ENCODE assay signal across 13 mouse cellular contexts in genomic region chr3:124346445-124346844, GRCm38 (mm10). TPM values are rescaled to one million over a fixed set of nuclear protein-coding genes. Genes with fewer than 3 reads are reported as not detected.
DNase-seq lines count a peak whose midpoint lies in the region; ATAC-seq and TF ChIP-seq lines count a peak whose summit lies in the region.
"Had no signal": no experiment of that assay in that cellular context is flagged by ENCODE, and none has a peak within 500 bp of the region (broad histone marks: within the 10 kb centered on the region; RNA-seq: fewer than 3 reads in every experiment).

No protein-coding gene starts in this region.

- CTCF ChIA-PET in Patski (lab: Charles Lee): interaction anchor here (1.0 to 1.4 kb wide), 2 partner anchors 11 to 42 kb away, joined by 3 to 5 read pairs; no protein-coding TSS in a partner anchor

- no peak for DNase-seq in frontal cortex, postnatal 10 days (ENCODE audit: low spot score in 2 of 2)
- peak; percentile 3 for DNase-seq in left cerebral cortex, postnatal 4 days
- DNase-seq in left cerebral cortex, adult 8-10 months (ENCODE audit: low spot score in 2 of 2): no peak
- DNase-seq in Patski (ENCODE audit: low read depth, low spot score): no peak
- peak; percentile 28 for DNase-seq in embryo, embryonic 11 days
- no peak for DNase-seq in thymus, postnatal 0 days (ENCODE audit: low spot score)
- DNase-seq: cerebellum, adult 8-10 months; kidney, postnatal 14 days; liver; thymus, adult 18-20 months had no signal

- H3K27me3 ChIP-seq in Patski: peaks cover 3% of the 10 kb centered on the region

- in situ Hi-C loops in Patski (cut with MboI; ENCODE audit: low pct_unique_long_range_greater_than_20kb): no loop called here

- peak; percentile 28 for TF ChIP-seq CTCF in Patski (IDR thresholded peaks at IDR 0.05)

- ATAC-seq in frontal cortex, adult (ENCODE audit: low TSS enrichment): 0 out of 2 replicates have a peak, but pooled peaks have one; percentile 69
- no peak for ATAC-seq in Patski

- POLR2A ChIA-PET in Patski (lab: Charles Lee): no interaction called here

- intact Hi-C loops in left cerebral cortex, postnatal 4 days (cut with DNase I): loop anchor here (5.0 kb wide), 1 partner anchor 241 kb away; no protein-coding TSS in a partner anchor

RNA-seq across cellular contexts. Expression of gene Tram1l1, which starts 25.8 kb away (rescaled TPM):
- total RNA-seq in left cerebral cortex, postnatal 4 days (2021): 10 to 100 TPM; 18.0 to 18.1 TPM
- total RNA-seq in left cerebral cortex, adult 8-10 months (2022): 10 to 100 TPM; 16.7 to 18.5 (median 17.3) TPM
- not detected for polyA plus RNA-seq in Patski (2021)
- polyA plus RNA-seq in thymus, postnatal 0 days (2015; fragmentation: Nextera tagmentation; extraction: Ambion mirVana): 0.09 and 0.21 TPM in 2 replicates
- total RNA-seq: granulocyte monocyte progenitor cell, adult 5-6 weeks; megakaryocyte, adult 5-6 weeks had no signal

Comparison
In these comparisons a context has a peak if more than half of its experiments do, and no peak if none do; other contexts are left out.
1. DNase-seq: peak in left cerebral cortex, postnatal 4 days (single experiment) and embryo, embryonic 11 days (single experiment); none in frontal cortex, postnatal 10 days (0 of 2), left cerebral cortex, adult 8-10 months (0 of 2), Patski (single experiment) and thymus, postnatal 0 days (single experiment).